Mouse (Mus musculus) CH12.LX (cell line): ENCODE measurements around the gene Pars2. TPM values are rescaled to one million over a fixed set of nuclear protein-coding genes. Genes with fewer than 3 reads are reported as not detected.

Experiments used
- DNase-seq: peaks from one replicate; pipeline ENCODE4 v3.0.0-alpha.2; 2013; ENCODE audit errors: extremely low read depth
- H3K27ac ChIP-seq: 2 replicates; pipeline ENCODE4 v1.5.1; 2012; ENCODE audit warnings: low read depth, mild to moderate bottlenecking, control low read depth, moderate library complexity; ENCODE audit not compliant: insufficient read depth
- H3K27me3 ChIP-seq: replicated peaks from 2 replicates; pipeline ENCODE3; 2012; ENCODE audit warnings: inconsistent platforms
- H3K36me3 ChIP-seq, 2 experiments: replicated peaks in 1 of 2; 2 replicates each; pipeline versions ENCODE3 to v1.6.1; 2012; ENCODE audit warnings: inconsistent platforms in 1 of 2, low read length in 1 of 2, mild to moderate bottlenecking in 1 of 2, mixed read lengths in 1 of 2, moderate library complexity in 1 of 2; ENCODE audit not compliant: control insufficient read depth in 1 of 2, insufficient read depth in 1 of 2
- H3K4me1 ChIP-seq, 2 experiments: 2 replicates each; pipeline ENCODE4 v1.6.1; 2012; ENCODE audit warnings: inconsistent platforms in 1 of 2, moderate library complexity in 1 of 2; ENCODE audit not compliant: insufficient read depth in 2 of 2, control insufficient read depth in 1 of 2
- H3K4me2 ChIP-seq: 2 replicates; pipeline ENCODE4 v1.6.1; 2012; ENCODE audit warnings: low read depth, mild to moderate bottlenecking, control low read depth; ENCODE audit not compliant: poor library complexity, insufficient read depth, severe bottlenecking
- H3K4me3 ChIP-seq, 3 experiments: fragments of 150-350 bp in 1 of 3; sonication (generic) in 1 of 3; replicated peaks in 1 of 3; 2 replicates each; pipeline versions ENCODE3 to v1.5.1; 2011 to 2012; ENCODE audit warnings: low read depth in 2 of 3, low read length in 2 of 3, mild to moderate bottlenecking in 2 of 3, moderate library complexity in 2 of 3, control low read depth in 1 of 3, improper control_type of control experiment in 1 of 3, inconsistent platforms in 1 of 3, mixed read lengths in 1 of 3; ENCODE audit not compliant: poor library complexity in 1 of 3
- H3K79me2 ChIP-seq: replicated peaks from 2 replicates; pipeline ENCODE4 v1.6.1; 2012; ENCODE audit warnings: mild to moderate bottlenecking, moderate library complexity; ENCODE audit not compliant: control insufficient read depth, poor library complexity, insufficient read depth, severe bottlenecking; ENCODE audit errors: extremely low read depth
- H3K9ac ChIP-seq: 2 replicates; pipeline ENCODE4 v1.6.1; 2012; ENCODE audit warnings: low read depth, mild to moderate bottlenecking, control low read depth, moderate library complexity; ENCODE audit not compliant: insufficient read depth
- H3K9me3 ChIP-seq: replicated peaks from 2 replicates; pipeline ENCODE3; 2012; ENCODE audit warnings: low read length, inconsistent platforms, mixed read lengths
- CHD1 ChIP-seq: IDR thresholded peaks from 2 replicates; pipeline ENCODE4 v1.6.1; 2012; ENCODE audit warnings: low read depth, low read length, improper control_type of control experiment, inconsistent platforms
- CHD2 ChIP-seq: IDR thresholded peaks from 2 replicates; pipeline ENCODE4 v1.6.1; 2011; ENCODE audit warnings: low read length, improper control_type of control experiment
- CTCF ChIP-seq, 2 experiments: IDR thresholded peaks in 1 of 2; conservative IDR thresholded peaks in 1 of 2; 2 replicates each; pipeline ENCODE4 v1.5.1; 2011 to 2012; ENCODE audit warnings: low read depth in 2 of 2, low read length in 2 of 2, improper control_type of control experiment in 1 of 2, inconsistent platforms in 1 of 2, mild to moderate bottlenecking in 1 of 2, moderate library complexity in 1 of 2
- EP300 ChIP-seq: IDR thresholded peaks from 2 replicates; pipeline ENCODE4 v1.6.1; 2011; ENCODE audit warnings: low read length, improper control_type of control experiment
- GABPA ChIP-seq: IDR thresholded peaks from 2 replicates; pipeline ENCODE4 v1.6.1; 2012; ENCODE audit warnings: low read depth, low read length, improper control_type of control experiment, inconsistent platforms; ENCODE audit not compliant: insufficient replicate concordance
- IRF4 ChIP-seq: IDR thresholded peaks from 2 replicates; pipeline ENCODE4 v1.6.1; 2014; ENCODE audit warnings: low read depth, mild to moderate bottlenecking, inconsistent platforms, low read length, improper control_type of control experiment
- JUN ChIP-seq: IDR thresholded peaks from 2 replicates; pipeline ENCODE4 v1.6.1; 2011; ENCODE audit warnings: low read depth, mild to moderate bottlenecking, low read length, improper control_type of control experiment, moderate library complexity; ENCODE audit not compliant: insufficient read depth
- KAT2A ChIP-seq: IDR thresholded peaks from 2 replicates; pipeline ENCODE4 v1.6.1; 2012; ENCODE audit warnings: low read length, improper control_type of control experiment, inconsistent platforms; ENCODE audit not compliant: insufficient replicate concordance
- MAFK ChIP-seq: IDR thresholded peaks from 2 replicates; pipeline ENCODE4 v1.6.1; 2011; ENCODE audit warnings: low read length, improper control_type of control experiment; ENCODE audit not compliant: insufficient replicate concordance
- MAX ChIP-seq: IDR thresholded peaks from 2 replicates; pipeline ENCODE4 v1.6.1; 2011; ENCODE audit warnings: low read length, improper control_type of control experiment
- MAZ ChIP-seq: IDR thresholded peaks from 2 replicates; pipeline ENCODE4 v1.6.1; 2012; ENCODE audit warnings: low read depth, mild to moderate bottlenecking, inconsistent platforms, low read length, improper control_type of control experiment, moderate library complexity
- MEF2A ChIP-seq: IDR thresholded peaks from 2 replicates; pipeline ENCODE4 v1.6.1; 2014; ENCODE audit warnings: low read depth, mild to moderate bottlenecking, inconsistent platforms, low read length, improper control_type of control experiment, borderline replicate concordance
- MXI1 ChIP-seq: IDR thresholded peaks from 2 replicates; pipeline ENCODE4 v1.6.1; 2011; ENCODE audit warnings: mild to moderate bottlenecking, low read depth, low read length, improper control_type of control experiment
- MYC ChIP-seq: IDR thresholded peaks from 2 replicates; pipeline ENCODE4 v1.6.1; 2011; ENCODE audit warnings: low read depth, mild to moderate bottlenecking, improper control_type of control experiment, low read length
- NELFE ChIP-seq: IDR thresholded peaks from 2 replicates; pipeline ENCODE4 v1.6.1; 2011; ENCODE audit warnings: low read depth, low read length, improper control_type of control experiment
- PAX5 ChIP-seq: IDR thresholded peaks from 2 replicates; pipeline ENCODE4 v1.6.1; 2012; ENCODE audit warnings: low read length, inconsistent platforms, mixed read lengths
- POLR2A ChIP-seq: IDR thresholded peaks from 2 replicates; pipeline ENCODE4 v1.6.1; 2011; ENCODE audit warnings: low read depth, mild to moderate bottlenecking, improper control_type of control experiment, low read length
- POLR2AphosphoS2 ChIP-seq: IDR thresholded peaks from 2 replicates; pipeline ENCODE4 v1.6.1; 2011; ENCODE audit warnings: low read depth, low read length, improper control_type of control experiment
- RAD21 ChIP-seq: IDR thresholded peaks from 2 replicates; pipeline ENCODE4 v1.6.1; 2011; ENCODE audit warnings: low read depth, mild to moderate bottlenecking, low read length, improper control_type of control experiment, moderate library complexity
- TBP ChIP-seq: conservative IDR thresholded peaks from 2 replicates; pipeline ENCODE4 v1.6.1; 2011; ENCODE audit warnings: low read depth, low read length, improper control_type of control experiment
- TCF12 ChIP-seq: IDR thresholded peaks from 2 replicates; pipeline ENCODE4 v1.6.1; 2014; ENCODE audit warnings: low read depth, mild to moderate bottlenecking, inconsistent platforms, low read length, improper control_type of control experiment
- UBTF ChIP-seq: IDR thresholded peaks from 2 replicates; pipeline ENCODE4 v1.6.1; 2012; ENCODE audit warnings: low read depth, mild to moderate bottlenecking, inconsistent platforms, low read length, improper control_type of control experiment, moderate library complexity
- ZC3H11A ChIP-seq: IDR thresholded peaks from 2 replicates; pipeline ENCODE4 v1.6.1; 2012; ENCODE audit warnings: low read depth, mild to moderate bottlenecking, inconsistent platforms, low read length, improper control_type of control experiment
- dilution Hi-C: fragments of 300-500 bp; cut with MboI; formaldehyde crosslinking; loops from 2 replicates; pipeline ENCODE4 v1.14.3; 2020; ENCODE audit warnings: low sequenced_read_pairs; ENCODE audit not compliant: extremely low pct_unique_long_range_greater_than_20kb, extremely low pct_ligation_motif_present
- in situ Hi-C: fragments of 300-500 bp; cut with MboI; formaldehyde crosslinking; loops from 3 replicates; pipeline ENCODE4 v1.14.3; 2019; ENCODE audit warnings: low sequenced_read_pairs, low pct_ligation_motif_present, low pct_unique_long_range_greater_than_20kb, mixed read lengths
- polyA plus RNA-seq: library from polyadenylated mRNA; unstranded; fragments of >175 nt; gene quantifications from 2 replicates; pipeline ENCODE4 v1.2.1, GENCODE M21; 2012; ENCODE audit warnings: low read depth; ENCODE audit not compliant: insufficient read length
- total RNA-seq, 2 experiments: library from RNA; depleted of rRNA; stranded (reverse); fragments of 300-350 nt in 1 of 2; fragments of >200 nt in 1 of 2; gene quantifications; 2 replicates each; pipeline ENCODE4 v1.2.3; 2012 to 2014

Gene Pars2
- total and polyA plus RNA-seq, 3 experiments = 9.3 to 17.1 (median 13.0) TPM

- dilution Hi-C loops (no loop called here), in situ Hi-C loops (no loop called here)
- TF ChIP-seq IRF4 (no peak), MYC (no peak), EP300 (no peak), POLR2AphosphoS2 (no peak), RAD21 (no peak)
- peaks cover 0 to 2% of the 10 kb centered on the region in 2 experiments; a peak in 1 of 4 replicates for H3K4me1 ChIP-seq
- peaks cover 81% of the 10 kb centered on the region for H3K27me3 ChIP-seq
- no peak for DNase-seq
- H3K4me3 ChIP-seq = no peak overlapping the region
- no peak overlapping the region for H3K4me2 ChIP-seq
- no peak overlapping the region for H3K9ac ChIP-seq
- no peaks in the 10 kb centered on the region for H3K36me3 ChIP-seq
- no peak overlapping the region for H3K27ac ChIP-seq
- H3K79me2 ChIP-seq = no peaks in the 10 kb centered on the region
- H3K9me3 ChIP-seq = no peaks in the 10 kb centered on the region
These were observed 43.1 kb downstream of the Pars2 start for GRCm38 (mm10) chr4:106693841-106694430.

- dilution Hi-C loops = no loop called here
- DNase-seq = peak; percentile 44
These were observed 49.1 kb downstream of the Pars2 start for GRCm38 (mm10) chr4:106699989-106700388.

GRCm38 (mm10) chr4:106700798-106701197 lies 49.9 kb downstream of the Pars2 start:
- no peak for DNase-seq
- Histone ChIP-seq H3K9me3 (no peaks in the 10 kb centered on the region), H3K4me2 (no peak overlapping the region)
- TF ChIP-seq MAX = no peak
- TF ChIP-seq MAZ = no peak
- no peak for TF ChIP-seq UBTF
- no peak for TF ChIP-seq POLR2AphosphoS2
- no peak for TF ChIP-seq CHD1
- TF ChIP-seq RAD21 = no peak
- no peak for TF ChIP-seq TBP
- TF ChIP-seq TCF12 = no peak
- no peak for TF ChIP-seq PAX5
- TF ChIP-seq JUN = no peak
- TF ChIP-seq MYC = no peak
- TF ChIP-seq POLR2A = no peak
- TF ChIP-seq MAFK = no peak
- TF ChIP-seq GABPA = no peak
- TF ChIP-seq NELFE = no peak
- TF ChIP-seq CHD2 = no peak
- no peak for TF ChIP-seq ZC3H11A
- TF ChIP-seq MEF2A = no peak
- no peak for TF ChIP-seq MXI1
- TF ChIP-seq KAT2A = no peak
- TF ChIP-seq, all 38 proteins: peak for 0
- dilution Hi-C loops (no loop called here), in situ Hi-C loops (no loop called here)
- Histone ChIP-seq H3K27ac (no peak overlapping the region), H3K9ac (no peak overlapping the region), H3K36me3 (no peaks in the 10 kb centered on the region), H3K27me3 (peaks cover 69% of the 10 kb centered on the region), H3K4me3 (no peak overlapping the region), H3K79me2 (no peaks in the 10 kb centered on the region), H3K4me1 (peaks cover 0 to 2% of the 10 kb centered on the region in 2 experiments; a peak in 1 of 4 replicates)

More at GRCm38 (mm10) chr4:106699989-106700388, 49.1 kb downstream of the Pars2 start:
- H3K4me2 ChIP-seq = no peak overlapping the region
- peaks cover 0 to 2% of the 10 kb centered on the region in 2 experiments; a peak in 1 of 4 replicates for H3K4me1 ChIP-seq
- no peak overlapping the region for H3K4me3 ChIP-seq
- in situ Hi-C loops = no loop called here
- peaks cover 69% of the 10 kb centered on the region for H3K27me3 ChIP-seq
- no peak overlapping the region for H3K27ac ChIP-seq
- no peaks in the 10 kb centered on the region for H3K9me3 ChIP-seq
- no peak overlapping the region for H3K9ac ChIP-seq
- TF ChIP-seq CTCF (conservative IDR thresholded peaks at IDR 0.05 in 1 of 2, IDR thresholded peaks at IDR 0.05 in 1 of 2; ENCODE audit: low read depth in 2 of 2, low read length in 2 of 2) (peak; percentile 70 to 71), UBTF (no peak), RAD21 (peak; percentile 23), ZC3H11A (no peak)
- TF ChIP-seq, all 38 proteins: peak for 2
- H3K36me3 ChIP-seq = no peaks in the 10 kb centered on the region
- H3K79me2 ChIP-seq = no peaks in the 10 kb centered on the region
